Mouse (Mus musculus): ENCODE results near the gene Lrrc17.

Lrrc17 gene

GRCm38 (mm10) chr5:21543409-21544201 lies at the start of gene Lrrc17:
Gene Lrrc17 (plus strand): TSS chr5:21543559.
- no peak for DNase-seq (ENCODE audit: extremely low read depth, low read depth, low spot score)

DNA sequence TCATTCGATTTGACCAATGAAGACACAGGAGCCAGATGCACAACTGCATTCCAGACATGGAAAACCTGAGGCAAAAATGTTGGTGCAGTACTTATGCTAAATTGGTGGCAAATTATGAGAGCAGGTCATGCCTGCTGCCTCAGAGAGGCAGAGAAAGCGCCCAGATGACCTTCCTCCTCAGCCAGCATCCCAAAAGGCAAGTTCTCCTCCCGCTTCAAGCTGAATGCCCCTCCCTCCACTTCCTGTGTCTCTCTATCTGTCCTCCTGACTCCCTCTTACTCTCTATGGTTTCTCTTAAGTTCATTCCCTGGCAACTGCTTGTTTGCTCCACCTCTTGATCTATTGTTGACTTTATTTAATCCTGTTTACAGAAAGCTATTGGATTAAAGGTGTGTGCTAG lies 48.6 kb upstream of the Lrrc17 start:
- no peak for DNase-seq (ENCODE audit: extremely low read depth, low read depth, low spot score)

- no peak for DNase-seq (ENCODE audit: extremely low read depth, low read depth, low spot score)
Observed at GRCm38 (mm10) chr5:21496321-21496720, 47.0 kb upstream of the Lrrc17 start.

GRCm38 (mm10) chr5:21496881-21497280 lies 46.5 kb upstream of the Lrrc17 start:
- no peak for DNase-seq (ENCODE audit: extremely low read depth, low read depth, low spot score)

DNA sequence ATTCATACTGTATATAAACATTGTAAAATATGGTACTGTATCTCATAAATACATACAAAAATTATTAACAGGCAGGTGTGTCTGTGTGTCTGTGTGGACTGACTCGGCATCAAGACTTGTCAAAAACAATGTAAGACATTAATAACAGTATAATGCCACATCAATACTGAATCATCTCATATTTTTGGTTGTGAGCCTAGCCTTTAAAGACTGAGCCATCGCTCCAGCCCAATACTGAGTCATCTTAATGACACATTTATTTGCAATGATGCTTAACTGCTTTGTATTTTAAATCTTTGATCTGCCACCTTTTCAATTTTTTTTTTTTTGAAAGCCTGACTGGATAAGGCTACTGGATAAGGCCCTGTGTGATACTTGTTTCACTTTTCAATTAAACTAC lies 44.9 kb upstream of the Lrrc17 start:
- no peak for DNase-seq (ENCODE audit: extremely low read depth, low read depth, low spot score)

DNA sequence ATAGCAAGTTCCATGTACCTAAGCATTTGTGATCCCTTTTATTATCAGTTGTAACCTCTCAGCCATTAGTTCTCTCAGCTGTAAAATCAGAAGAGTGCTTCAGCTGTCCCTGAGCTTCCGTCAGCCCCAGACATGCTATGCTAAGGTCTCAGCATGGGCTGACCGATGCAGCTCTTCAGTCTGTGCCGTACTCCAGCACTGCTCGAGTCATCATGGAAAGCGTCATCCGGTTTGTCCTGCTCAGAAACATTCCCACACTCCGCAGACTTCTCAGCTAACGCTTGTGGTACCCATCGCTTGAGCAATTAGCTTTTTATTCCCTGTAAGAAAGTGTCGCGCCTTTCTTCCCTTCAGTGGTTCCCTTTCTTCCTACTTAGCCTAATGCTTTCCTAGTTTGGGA lies 44.4 kb upstream of the Lrrc17 start:
- DNase-seq (ENCODE audit: extremely low read depth, low read depth, low spot score) = no peak

- no peak for DNase-seq (ENCODE audit: extremely low read depth, low read depth, low spot score)
Observed at GRCm38 (mm10) chr5:21500133-21500532, 43.2 kb upstream of the Lrrc17 start.

- no peak for DNase-seq (ENCODE audit: extremely low read depth, low read depth, low spot score)
Observed at GRCm38 (mm10) chr5:21500941-21501340, 42.4 kb upstream of the Lrrc17 start.

GRCm38 (mm10) chr5:21502936-21503610 lies 40.3 kb upstream of the Lrrc17 start:
- DNase-seq (ENCODE audit: extremely low read depth, low read depth, low spot score) = no peak

DNA sequence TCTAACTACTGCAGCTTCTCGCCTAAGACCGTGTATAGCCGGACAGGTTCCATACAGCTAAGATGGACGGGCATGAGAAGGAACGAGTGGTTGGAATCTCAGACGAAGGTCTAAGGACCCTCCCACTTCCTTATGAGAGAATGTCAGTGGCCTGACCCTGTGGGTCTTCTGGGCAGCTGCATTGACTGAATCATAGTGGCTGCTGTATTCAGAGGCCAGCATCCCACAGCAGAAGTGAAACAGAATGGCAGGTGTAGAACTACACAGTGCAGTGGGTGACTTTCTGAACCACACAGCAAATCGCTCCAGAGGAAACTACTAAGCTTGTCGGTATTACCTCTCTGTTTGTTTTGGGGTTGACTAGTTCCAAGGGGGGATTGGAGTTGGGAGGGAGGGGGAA lies 38.2 kb upstream of the Lrrc17 start:
- DNase-seq (ENCODE audit: extremely low read depth, low read depth, low spot score) = no peak

DNA sequence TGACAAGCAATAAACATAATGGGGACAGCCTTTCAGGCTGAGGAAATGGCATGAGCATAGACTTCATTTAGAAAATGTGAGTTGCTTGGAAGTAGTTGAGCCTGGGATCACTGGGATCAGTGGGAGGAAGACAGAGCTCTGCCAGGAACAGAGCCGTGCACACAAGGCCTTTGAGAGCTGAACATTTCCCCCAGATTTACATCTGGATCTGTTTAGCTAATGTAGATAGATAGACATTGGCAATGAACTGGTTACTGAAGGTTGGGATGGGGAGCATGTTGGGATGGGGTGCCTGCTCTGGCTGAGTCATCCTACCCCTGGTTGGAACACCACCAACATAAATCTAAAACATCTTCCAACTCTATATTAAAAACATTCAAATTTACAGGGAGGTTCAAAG lies 36.5 kb upstream of the Lrrc17 start:
- DNase-seq (ENCODE audit: extremely low read depth, low read depth, low spot score) = no peak

DNA sequence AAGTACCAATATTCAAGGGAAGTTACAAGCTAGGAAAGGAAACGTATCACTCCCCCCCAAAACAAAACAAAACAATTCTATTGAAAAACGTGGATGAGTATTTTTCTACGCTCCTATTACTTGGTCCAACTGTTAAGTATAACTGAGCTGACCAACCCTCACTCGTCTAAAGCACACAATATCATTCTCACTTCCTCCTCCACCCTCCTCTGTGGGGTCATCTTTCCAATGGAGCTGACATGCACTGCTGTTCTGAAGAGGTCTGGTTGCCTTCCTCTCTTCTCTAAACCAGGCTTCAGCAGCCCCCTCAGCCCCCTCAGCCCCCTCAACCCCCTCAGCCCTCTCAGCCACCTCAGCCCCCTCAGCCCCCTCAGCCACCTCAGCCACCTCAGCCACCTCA lies 33.6 kb upstream of the Lrrc17 start:
- no peak for DNase-seq (ENCODE audit: extremely low read depth, low read depth, low spot score)

DNA sequence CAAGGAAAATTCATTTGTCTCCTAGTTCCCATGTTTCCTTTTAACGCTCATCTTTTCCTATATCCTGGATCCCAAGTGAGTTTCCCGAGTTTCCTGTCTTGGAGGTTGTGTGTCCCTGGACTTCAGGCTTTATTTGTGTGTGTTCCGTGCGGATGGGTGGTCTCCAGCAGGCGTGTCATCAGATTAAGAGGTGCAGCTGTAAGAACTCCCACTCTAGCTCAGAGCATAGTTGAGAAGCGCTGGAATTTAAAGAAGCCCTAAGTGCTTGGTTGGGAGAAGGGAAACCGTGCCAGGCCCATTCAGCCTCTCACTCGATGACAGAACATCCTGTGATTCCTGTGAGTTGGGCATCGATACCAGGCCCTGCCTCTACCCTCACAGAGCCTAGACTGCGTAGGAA lies 30.0 kb upstream of the Lrrc17 start:
- no peak for DNase-seq (ENCODE audit: extremely low read depth, low read depth, low spot score)

GRCm38 (mm10) chr5:21517562-21517961 lies 25.8 kb upstream of the Lrrc17 start:
- DNase-seq (ENCODE audit: extremely low read depth, low read depth, low spot score) = no peak

GRCm38 (mm10) chr5:21518207-21518606 lies 25.2 kb upstream of the Lrrc17 start:
- no peak for DNase-seq (ENCODE audit: extremely low read depth, low read depth, low spot score)

GRCm38 (mm10) chr5:21519166-21519565 lies 24.2 kb upstream of the Lrrc17 start:
- DNase-seq (ENCODE audit: extremely low read depth, low read depth, low spot score) = no peak

DNA sequence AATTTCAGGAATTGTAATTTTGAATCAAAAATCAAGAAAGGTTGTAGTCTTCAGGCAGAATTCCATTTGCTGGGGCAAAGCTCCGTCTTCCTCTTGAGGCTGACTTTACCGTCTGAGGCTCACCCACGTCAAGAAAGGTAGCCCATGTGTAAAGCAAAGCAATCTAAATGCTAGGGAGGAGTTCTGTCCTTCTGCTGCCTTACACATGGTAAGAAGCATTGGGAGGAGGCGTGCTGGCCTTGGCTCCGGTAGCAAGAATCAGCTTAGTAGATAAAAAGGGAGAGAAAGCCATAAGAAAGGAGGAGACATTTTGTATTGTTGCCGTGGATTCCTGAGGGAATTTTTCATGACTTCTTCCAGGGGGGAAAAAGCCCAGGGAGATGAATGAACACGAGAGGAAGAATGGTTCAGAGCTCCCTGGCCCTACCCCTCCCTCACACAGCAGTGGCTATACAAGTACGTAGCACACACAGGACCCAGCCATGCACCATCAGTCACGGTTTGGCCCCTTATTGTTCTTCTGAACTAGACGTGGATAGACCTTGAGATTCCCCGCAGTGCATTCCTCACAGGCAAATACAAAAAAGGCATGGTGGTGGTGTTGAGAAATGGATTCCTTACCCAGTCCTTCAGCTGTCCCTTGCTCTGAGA lies 16.4 kb upstream of the Lrrc17 start:
- DNase-seq (ENCODE audit: extremely low read depth, low read depth, low spot score) = no peak

DNA sequence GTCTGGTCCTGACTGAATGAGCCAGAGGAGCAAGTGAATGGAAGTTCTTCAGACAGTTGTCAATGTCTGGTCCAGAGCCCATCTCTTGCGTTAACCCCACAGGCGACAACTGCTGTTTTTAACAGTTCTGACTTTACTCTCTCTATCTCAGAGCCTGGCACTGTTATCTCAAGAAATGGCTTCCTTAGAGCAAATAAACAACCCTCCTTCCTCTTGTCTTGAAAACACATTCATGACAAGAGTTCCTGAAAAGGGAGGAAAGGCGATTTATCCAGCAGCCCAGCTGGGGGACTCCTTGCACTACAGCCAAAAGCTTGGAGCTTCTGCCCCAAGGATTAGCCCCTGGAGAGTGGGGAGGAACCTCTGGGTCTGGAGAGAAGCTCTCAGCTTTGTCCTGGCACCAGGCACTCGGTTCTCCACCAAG lies 15.9 kb upstream of the Lrrc17 start:
- no peak for DNase-seq (ENCODE audit: extremely low read depth, low read depth, low spot score)

- no peak for DNase-seq (ENCODE audit: extremely low read depth, low read depth, low spot score)
Observed at GRCm38 (mm10) chr5:21528068-21528842, 15.1 kb upstream of the Lrrc17 start.

DNA sequence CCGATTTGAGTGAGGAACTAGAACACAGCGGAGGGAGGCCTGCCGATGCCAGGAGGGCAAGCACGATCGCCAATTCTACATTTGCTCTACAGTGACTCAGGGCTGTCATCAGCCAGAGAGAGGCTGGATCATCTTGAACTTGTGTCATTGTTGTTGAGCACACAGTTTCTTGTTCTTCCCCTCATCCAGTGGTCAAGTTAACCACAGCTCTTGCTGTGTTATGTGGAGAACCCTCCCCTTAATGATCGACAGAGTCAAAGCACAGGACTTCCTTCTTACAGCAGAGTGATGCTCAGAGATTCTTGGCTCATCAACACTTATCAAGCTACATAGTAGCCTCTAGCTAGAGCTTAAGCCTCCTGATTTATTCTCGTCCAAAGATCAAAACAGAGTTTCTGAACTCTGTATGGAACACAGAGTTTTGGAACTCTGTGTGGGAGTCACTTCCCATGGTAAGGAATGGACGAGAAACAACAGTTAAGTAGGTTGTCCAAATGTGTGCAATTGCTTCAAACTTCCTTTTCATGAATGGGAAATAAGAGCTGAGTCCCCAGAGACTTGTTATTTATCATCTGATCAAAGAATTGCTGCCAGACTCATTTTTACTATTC lies 14.1 kb upstream of the Lrrc17 start:
- no peak for DNase-seq (ENCODE audit: extremely low read depth, low read depth, low spot score)

DNA sequence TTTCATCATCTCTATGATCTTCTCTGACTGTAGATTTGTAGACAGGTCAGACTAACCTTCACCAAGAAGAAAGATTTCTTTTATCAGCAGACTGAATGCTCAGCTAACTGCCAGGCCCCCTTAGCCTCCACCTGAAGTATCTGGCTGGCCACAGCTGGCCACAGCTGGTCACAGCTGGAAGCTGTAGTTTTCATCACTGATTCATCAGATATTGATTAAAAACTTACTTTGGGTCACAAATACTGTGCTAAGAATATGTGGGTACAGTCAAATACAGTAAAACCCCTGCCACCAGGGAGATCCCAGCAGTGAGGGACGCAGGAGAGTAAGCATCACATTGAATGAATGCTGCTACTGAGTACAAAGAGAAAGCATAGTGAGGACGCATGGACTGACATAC lies 11.2 kb upstream of the Lrrc17 start:
- DNase-seq (ENCODE audit: extremely low read depth, low read depth, low spot score) = no peak

Data from fat pad, adult 2 months (tissue).